Mouse (Mus musculus) cerebellum, postnatal 14 days (tissue): ENCODE measurements around the gene Ubap2.
A peak's percentile ranks its signal among the peaks of the same experiment; 100 is the strongest.

Source experiments
- DNase-seq, 2 experiments: peaks; one replicate each; pipeline ENCODE4 v3.0.0; 2021; ENCODE audit warnings: mixed read lengths in 2 of 2

Gene Ubap2

DNA sequence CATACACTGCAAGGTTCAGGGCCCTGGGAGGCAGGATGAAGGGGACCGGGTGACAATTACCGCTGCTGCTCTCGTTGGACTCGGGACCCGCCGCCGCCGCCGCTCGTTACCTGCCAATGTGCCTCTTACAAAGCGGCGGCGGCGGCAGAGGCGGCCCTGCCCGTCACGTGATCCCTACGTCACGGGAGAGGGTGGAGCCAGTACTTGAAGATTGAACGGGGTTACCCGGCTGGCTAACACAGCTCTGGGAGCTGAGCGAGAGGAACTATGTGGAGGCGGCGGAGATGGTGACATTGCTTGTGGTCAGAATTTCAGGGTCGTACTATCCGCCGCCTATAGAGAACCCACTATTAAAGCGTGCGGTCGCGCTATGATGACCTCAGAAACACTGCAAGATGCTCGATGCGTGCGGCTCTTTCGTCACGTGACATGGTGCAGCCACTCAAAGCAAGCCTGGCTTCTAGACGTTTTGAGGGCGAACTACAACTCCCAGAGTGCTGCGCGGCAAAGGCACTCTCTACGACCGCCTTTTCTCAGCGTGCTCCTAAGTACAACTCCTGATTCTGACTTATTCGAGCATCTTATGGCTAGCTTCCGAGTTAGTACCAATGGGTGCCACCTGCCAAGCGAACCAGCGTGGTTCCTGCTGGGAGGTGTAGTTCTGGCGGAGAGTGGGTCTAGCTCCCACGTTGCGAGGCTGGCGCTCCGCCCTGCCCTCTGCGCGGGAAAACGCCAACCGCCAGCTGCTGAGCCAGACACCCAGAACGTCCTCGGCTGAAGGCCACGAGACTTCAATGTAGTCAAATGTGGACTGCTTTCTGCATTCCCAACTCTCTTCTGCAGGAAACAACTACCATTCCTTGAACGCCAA, at the start of gene Ubap2:
Gene Ubap2 (minus strand): TSS at position 165 of the 871 bp plus-strand sequence.
- peak; percentile 97 to 98 for DNase-seq

DNA sequence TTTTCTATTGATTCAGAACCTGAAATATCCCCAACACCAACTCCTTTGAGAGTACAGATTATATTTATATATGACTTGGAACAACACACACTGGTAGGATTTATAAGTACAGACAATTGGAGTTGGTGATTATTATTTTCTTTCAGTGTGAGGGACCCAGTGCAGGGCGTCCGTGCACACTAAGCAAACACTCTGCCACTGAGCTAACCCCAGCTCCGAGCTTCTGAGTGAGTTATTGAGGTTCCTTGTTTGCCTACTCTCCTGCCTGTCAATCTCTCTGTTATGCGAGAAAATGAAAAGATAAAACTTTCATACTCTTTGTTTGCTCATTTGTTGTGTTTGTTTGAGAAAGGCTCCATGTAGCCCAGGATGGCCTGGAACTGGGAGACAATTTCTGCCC, 46.0 kb upstream of the Ubap2 start:
- no peak for DNase-seq

DNA sequence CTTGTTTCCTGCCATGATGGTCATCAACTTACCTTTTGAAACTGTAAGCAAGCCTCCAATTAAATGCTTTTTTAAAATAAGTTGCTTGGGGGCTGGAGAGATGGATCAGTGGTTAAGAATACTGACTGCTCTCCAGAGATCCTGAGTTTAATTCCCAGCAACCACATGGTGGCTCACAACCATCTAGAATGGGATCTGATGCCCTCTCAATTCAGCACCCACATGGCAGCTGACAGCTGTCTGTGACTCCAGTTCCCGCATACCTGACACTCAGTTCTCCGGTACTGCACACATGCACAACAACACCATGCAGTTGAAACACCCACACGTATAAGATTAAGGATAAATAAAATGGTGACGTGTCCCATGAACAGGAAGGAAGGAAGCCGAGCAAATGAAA, 43.3 kb upstream of the Ubap2 start:
- no peak for DNase-seq

DNA sequence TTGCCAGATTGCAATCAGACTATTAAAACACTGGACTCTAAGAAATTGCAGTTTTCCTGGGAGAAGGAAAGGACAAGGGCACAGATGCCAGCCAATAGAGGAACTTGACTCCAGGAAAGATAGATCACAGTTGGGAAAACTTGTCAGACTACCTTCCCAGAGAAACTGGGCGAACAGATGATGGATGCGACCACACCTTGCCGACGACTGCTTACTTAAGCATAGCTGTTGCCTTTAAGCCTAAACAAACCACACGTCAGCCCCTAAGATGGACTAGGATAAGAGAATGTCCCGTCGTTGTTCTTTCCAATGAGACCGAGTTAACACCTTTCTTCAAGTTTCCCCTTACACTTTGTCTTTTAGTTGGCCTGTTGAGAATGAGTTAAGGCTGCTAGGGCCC, 40.2 kb upstream of the Ubap2 start:
- DNase-seq = no peak

DNA sequence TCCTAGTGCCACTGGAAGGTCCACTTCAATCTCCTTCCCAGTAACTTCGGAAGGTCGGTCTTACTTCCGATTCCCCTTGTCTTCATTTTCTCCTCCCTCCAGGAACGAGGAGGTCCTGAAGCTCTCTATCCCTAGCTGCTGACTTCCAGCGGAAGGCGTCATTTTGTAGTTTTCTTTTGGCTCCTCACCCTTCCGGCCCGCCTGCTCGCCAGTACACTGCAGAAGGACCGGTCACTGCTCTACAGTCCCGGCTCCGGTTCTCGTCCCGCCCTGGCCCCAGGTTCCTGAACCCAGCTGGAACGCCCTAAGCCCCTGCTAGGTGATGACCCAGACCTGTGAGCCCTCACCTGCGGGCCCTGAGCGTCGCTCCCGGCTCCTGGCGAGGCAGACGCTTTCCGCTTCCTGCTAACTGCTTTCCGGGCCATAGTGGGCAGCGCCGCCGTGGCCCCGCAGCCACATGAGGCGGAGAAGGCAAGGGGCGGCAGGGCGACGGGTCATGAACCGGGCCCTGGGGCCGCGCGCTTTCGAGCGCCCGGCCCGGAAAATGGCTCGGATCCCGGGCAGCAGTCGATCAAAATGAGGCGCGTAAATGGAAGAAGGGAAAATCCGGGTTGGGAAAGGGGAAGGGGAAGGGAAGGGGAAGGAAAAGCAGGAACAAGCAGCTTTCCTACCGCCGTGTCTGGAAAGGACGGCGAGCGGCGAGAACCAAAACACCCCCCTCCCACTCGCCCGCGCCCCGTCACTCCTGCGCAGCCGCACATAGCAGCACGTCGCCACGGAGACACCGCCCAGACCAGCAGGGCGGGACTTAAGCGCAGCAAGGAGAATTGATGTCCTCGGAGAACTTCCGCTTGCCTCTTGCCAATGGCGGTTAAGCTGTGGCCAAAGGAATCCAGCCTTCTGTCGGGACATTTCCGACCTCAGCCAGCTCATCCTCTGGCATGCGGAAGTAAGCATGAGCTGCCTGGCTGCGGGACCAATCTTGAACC, 39.5 kb upstream of the Ubap2 start, which contains the start of gene Dcaf12:
Gene Dcaf12 (minus strand): TSS at position 749 of the 989 bp plus-strand sequence.
- DNase-seq = peak; percentile 97

DNA sequence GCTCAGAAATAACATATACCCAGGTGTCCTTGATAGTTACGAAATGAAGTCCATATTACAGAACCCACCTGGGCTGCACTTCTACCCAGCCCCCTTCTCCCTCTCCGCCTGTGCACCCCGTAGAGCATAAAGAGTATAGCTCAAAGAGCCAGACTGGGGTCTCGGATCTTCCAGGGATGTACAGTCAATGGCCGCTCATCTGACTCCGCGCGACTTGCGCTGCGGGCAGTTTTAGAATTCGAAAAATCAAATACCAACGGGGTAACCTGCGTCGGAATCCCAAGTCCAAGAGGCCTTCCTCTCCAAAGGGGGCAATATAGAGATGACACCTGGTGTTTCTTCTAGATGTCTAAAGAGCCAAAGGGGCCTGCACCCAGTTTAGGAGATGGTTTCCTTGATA, 38.8 kb upstream of the Ubap2 start:
- peak in 1 of 2 experiments; percentile 10 for DNase-seq

DNA sequence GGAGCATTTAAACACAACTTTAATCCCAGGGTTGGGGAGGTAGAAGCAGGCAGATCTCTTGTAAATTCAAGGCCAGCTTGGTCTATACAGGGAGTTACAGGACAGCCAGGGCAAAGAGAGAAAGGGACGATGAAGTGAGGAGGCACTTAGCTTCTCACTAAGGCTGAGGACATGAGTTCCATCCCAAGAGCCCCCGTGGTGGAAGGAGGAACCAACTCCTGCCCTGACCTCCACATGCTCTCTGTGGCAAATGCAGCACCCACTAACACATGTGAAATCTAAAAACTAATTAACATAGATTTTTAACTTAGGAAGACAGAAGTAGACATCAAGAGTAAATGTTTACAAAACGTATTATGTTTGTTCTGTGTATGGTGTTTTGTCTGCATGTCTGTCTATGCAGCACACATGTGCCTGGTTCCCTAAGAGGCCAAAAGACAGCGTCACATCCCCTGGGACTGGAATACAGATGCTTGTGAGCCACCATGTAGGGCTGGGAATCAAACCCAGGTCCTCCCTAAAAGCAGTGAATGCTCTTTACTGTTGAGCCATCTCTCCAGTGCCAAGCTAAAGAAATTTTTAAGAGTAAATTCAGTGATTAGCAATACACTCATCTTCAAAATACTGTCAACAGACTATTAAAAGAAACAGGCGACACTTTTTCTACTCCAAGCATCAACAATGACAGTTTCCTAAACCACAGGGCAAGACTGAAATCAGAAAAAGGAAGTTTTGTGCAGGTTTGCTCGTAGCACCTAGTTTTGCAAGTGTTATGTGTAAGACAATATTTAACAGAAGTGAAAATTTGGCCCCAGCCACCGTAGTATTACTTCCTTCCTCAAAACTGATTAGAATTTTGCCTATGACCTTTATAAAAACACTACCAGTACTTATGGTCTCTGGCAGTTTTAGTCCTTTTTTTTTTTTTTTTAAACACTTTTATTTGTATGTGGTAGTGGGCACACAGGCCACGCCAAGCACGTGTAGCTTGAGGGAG, 35.9 kb upstream of the Ubap2 start:
- DNase-seq = no peak

DNA sequence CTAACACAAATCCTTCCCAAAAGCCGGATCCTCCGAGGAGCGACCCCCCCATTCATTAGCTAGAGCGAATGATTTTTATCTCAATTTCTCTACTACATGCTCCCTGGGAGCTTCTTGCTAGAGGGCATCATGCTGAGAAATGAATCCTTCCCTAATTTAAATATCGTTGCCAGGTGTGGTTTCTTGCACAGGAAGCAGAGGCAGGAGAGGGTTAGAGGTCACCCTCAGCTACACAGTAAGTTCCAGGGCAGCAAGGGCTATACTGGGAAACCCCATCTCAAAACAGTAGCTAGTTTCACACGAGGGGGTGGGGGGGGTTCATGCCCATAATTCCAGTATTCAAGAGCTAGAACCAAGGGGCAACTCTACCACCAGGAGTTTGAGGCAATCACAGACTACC, 32.5 kb upstream of the Ubap2 start:
- DNase-seq = no peak

DNA sequence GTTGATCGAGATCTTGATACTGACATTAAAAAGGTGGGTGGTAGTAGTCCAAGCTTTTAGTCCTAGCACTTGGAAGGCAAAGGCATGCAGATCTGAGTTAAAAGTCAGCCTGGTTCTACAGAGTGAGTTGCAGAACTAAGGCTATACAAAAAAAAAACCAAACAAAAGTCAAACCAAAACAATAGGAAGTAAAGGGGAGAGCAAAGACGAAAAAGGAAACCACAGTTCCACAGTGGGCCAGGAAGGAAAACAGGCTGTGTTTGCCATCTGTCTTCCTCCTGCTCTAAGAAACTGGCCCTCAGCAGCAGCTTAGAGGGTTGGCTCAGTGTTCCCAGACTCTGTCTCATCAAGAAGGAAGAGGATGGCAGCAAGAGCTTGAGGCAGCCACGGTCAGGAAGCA, 29.4 kb upstream of the Ubap2 start:
- DNase-seq = peak; percentile 25 to 37

DNA sequence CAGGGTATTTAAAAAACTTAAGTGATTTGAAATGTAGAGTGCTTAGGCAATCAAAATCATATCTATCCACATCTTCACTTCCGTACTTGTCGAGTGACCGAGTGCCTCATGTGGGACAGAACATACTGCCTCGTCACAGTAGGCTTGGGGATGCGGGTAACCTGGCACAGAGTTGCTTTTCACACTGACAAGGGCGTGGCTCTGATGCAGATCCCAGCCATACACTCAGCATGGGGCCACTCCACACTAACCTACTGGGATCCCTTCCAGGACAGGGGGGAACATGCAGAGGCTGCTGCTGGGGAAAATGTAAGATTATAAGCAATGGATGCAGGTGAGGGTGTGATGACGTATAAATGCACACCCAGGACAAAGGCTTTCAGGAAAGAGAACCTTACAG, 28.7 kb upstream of the Ubap2 start:
- peak; percentile 58 to 60 for DNase-seq

DNA sequence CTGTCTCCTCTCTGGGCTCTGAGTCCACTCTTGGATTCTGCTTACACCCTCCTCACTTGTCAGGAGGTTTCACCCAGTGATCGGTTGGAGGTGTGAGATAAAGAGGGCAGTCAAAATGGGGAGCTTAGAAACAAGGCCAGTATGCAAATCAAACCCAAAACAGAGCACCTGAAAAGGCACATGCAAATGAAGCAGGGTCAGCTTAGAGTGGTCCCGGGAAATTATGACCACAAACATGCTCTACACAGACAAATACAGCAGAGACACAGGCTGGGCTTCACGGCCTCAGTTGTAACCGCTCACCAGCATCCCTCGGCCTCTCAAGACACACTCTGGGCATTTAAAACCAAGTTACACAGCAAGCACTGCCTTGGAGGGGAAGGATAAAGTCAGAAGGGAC, 24.0 kb upstream of the Ubap2 start:
- DNase-seq = no peak

DNA sequence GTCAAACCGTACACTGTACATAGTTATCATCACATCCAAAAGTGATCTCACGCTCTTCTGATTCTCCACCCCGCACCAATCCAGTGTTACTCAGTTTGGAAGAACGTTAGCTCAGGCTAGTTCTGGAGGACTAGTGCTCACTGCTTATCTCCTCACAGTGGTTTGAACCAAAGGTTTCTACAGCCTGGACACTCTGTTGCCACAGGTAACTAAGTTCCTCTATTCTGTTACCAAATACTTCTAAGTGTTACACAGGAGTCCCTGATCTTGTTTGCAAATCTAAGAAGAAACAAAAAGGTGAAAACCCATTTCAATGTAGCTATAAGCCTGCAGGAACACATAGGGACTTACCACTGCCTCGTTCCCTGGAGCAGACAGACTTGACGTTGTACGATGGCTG, 21.0 kb upstream of the Ubap2 start:
- no peak for DNase-seq

DNA sequence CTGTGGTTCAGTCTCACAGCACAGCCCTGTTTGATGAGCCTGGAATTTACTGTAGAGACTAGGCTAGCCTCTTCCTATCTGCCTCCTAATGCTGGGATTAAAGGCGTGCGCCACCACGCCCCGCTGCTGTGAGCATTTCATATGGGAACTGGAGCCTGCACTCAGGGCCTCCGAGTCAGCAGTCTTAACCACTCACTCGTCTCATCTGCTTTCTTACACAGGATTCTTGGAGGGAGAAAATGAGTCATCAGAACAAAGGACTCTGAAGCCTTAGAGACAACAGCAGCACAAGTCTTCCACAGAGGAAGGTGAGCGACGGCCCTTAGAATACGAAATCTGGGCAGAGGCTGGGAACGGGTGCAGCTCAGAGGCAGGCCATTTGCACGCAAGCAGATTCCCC, 20.6 kb upstream of the Ubap2 start:
- no peak for DNase-seq

DNA sequence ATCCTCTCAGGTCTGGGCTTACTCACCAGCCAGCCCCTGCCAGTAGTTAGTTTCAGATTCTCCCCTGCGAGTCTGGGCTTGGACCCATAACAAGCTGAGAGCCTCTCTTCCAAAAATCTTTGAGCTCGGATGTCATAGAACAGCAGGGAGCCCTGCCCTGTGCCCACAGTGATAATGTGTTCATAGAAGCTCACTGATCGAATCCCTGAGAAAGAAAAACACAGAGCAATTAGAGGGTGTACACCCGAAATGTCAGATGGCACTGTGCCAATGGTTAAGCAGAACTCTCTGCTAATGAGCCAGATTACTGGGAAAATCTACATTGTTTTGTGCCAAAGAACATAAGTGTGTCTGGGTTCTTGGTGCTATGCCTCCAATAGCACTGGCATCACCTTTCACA, 19.0 kb upstream of the Ubap2 start:
- peak in 1 of 2 experiments; percentile 26 for DNase-seq

DNA sequence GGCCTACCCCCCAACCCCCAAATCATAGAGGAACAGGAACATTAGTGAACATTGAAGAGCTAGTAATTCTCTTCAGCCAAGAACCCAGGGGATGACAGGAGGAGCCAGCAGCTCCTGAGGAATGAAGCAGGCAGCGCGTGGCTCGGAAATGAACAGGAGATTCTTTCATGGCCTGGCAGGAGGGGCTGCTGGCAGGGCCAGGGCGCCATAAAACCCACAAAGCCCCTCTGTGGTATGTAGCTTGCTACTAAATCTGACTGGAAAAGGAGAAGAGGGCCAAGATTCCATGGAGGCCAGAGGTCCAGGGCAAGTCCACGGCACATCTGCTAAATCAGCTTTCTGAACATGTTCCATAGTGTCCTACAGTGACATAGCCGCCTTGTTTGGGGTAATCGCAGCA, 14.9 kb upstream of the Ubap2 start:
- no peak for DNase-seq

DNA sequence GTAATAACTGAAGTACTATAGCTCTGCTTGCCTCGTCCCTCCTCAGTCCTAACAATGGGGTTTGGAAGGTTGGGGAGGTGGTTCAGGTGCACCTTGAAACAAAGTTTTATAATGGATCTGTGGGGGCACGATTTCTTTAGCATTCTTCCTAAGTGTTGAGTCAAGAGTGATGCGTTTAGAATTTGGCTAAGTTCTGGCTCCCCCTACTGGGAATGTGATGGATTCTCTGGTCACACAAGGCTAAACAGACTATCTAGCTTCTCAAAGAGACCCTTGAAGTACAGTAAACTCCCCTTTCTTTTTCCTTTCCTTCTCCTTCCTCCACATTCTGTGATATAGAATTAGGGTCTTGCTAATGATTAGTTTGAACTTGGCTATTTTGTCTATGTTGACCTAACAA, 11.5 kb upstream of the Ubap2 start:
- peak; percentile 28 to 59 for DNase-seq

DNA sequence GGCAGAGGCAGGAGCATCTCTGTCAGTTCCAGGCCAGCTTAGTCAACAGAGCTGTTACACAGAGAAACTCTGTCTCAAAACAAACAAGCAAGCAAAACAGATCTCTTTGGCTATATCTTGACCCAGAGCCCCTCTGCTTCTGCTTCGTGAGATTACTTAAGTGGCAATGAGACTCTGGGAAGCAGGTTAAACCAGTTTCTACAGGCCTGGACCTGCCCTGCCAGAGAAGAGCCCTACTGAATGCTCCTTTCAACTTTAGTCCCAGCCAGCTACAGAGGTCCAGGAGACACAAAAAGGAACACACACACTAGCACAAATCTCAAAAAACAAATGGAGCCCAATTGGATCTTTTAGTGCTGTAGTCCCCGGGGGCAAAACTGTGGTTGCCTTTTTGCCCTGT, 9.1 kb upstream of the Ubap2 start:
- DNase-seq = no peak

DNA sequence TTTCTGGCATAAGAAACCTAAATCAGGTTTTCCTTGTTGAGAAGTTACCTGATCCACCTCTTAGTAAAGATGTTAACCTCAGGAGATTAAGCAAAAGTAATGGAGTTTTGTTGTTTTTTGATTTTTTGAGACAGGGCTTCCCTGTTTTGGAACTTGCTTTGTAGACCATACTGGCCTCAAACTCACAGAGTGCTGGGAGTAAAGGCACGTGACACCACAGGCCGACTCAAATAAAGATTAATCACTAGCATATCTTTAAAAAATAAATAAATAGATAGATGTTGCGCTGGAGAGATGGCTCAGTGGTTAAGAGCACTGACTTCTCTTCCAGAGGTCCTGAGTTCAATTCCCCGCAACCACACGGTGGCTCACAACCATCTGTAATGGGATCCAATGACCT, 983 bp upstream of the Ubap2 start:
- DNase-seq = no peak

DNA sequence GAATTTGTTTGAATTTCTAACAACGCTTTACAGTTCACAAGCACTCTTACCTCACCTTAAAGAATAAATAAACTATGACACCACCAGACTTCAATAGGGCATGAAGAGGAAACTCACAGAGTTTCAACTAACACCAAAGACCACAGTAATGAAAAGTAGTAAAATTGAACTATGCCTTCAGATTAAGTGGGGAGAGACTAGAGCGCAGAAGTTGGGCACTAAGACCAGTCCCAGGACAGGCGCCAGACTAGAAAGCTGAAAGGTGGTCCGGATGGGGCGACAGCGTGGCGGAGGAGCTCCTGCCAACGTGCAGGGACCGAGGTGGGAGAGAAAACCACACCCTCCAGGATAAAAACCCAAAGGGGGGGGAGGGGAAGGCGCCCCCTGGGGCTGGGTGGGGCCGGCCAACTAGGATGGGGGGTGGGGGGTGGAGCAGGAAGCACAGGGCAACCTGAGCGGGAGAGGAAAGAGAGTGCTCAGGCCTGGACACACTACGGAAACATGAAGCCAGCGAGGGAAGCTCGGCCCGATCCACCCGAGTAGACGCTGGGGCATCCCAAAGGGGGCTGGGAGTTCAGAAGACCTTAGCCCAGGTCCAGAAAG, 466 bp downstream of the Ubap2 start:
- peak in 1 of 2 experiments; percentile 62 for DNase-seq

DNA sequence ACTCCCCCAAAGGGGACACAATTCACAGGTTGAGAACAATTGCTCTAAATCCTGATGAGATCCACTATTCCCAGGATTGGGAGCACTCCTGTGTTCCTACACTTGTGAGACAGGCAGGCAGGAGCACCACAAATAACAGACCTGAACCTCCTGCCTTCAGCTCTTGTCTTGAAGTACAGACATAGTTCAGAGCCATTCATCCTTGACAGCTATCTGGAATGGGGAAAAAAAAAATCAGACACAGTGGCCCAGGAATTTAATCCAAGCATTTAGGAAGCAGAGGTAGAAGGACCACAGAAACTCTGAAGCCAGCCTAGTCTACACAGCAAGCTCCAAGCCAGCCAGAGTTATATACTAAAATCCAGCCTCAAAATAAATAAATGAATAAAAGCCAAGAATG, 6.8 kb downstream of the Ubap2 start:
- no peak for DNase-seq

DNA sequence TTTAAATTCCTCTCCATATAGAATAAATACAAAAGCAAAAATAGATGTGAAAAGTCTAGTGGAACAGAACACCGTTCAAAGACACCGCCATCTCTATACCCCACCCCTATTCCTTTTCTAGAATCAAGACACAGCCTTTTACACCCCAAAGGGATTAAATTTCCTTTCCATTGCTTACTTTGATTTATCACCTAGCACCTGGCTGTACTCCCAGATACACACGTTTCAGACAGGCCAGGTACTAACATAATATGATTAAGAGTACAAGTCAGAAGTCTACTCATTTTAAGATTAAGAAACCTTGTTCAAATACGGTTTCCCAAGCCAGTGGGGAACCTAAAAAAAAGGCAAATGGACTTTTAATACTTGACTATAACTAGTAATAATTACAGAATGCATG, 8.6 kb downstream of the Ubap2 start:
- no peak for DNase-seq

DNA sequence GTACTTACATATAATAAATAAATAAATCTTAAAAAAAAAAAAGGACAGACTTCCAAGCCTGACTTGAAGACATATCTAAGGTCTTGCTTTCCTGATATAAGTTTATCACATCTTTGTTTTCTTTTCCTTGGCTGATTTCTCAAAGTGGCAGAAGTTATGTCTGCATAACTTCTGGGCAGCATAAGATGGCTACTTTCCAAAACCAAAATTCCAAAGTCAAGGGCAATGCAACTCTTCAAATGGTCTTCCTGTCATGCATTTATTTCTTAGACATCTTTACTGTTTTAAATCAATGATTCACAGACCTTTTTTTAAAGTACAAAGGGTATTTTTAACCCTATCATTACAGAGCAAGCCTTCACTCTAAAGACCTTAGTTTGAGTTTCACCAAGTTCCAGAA, 14.3 kb downstream of the Ubap2 start:
- no peak for DNase-seq
